Mouse (Mus musculus) G1E (cell line): ENCODE results near the gene Lsg1.

Experiments
- CTCF ChIP-seq: IDR thresholded peaks from 2 replicates; pipeline ENCODE4 v1.5.1; 2012; ENCODE audit warnings: low read depth, low read length, inconsistent platforms, mixed read lengths
- POLR2AphosphoS5 ChIP-seq: IDR thresholded peaks from 2 replicates; pipeline ENCODE4 v1.6.1; 2012; ENCODE audit warnings: low read depth, low read length, inconsistent platforms; ENCODE audit not compliant: insufficient replicate concordance

DNA sequence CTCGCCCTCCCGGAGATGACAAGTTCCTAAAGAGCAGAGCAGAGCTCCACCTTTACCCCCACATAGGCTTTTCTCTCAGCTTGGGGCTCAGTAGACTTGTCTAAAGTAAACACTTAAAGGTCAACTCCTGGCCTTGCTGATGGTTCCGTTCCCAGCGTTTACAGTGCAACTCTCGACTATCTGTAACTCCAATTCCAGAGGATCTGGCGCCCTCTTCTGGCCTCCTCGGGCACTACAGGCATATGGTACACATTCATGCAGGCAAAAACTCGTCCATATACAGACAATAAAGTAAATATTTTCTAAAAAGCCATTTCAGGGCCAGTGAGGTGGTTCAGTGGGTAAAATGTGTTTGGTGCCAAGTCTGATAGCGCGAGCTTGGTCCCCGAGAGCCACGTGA, 72.0 kb downstream of the Lsg1 start:
- TF ChIP-seq CTCF (no peak), POLR2AphosphoS5 (no peak)
